Mouse (Mus musculus) heart, postnatal 36 days (tissue): ENCODE data around the gene Grwd1. TPM values are rescaled to one million over a fixed set of nuclear protein-coding genes. Genes with fewer than 3 reads are reported as not detected.
A peak's percentile ranks its signal among the peaks of the same experiment; 100 is the strongest.
"Not testable (repeated sequence)": the region's sequence is repeated elsewhere in the genome, so short reads cannot be mapped to it uniquely, and the experiment has no call there.

Experiments used
- DNase-seq, 2 experiments: peaks; one replicate each; pipeline ENCODE4 v3.0.0; 2021 to 2022
- intact Hi-C: fragments of 180-260 bp; cut with DNase I; formaldehyde crosslinking; loops from one replicate; pipeline ENCODE4 v1.15.1; 2025
- total RNA-seq, 2 experiments: library from RNA; stranded (reverse); gene quantifications; 2 replicates each; pipeline ENCODE4 v1.2.3; 2021

The Grwd1 gene
- total RNA-seq: 10 to 100 TPM; 11.5 to 11.6 TPM

- intact Hi-C loops: loop anchor here (2.0 kb wide), 1 partner anchor 34 kb away; no protein-coding TSS in a partner anchor
- peak; percentile 82 to 87 for DNase-seq
These were observed at the start of gene Grwd1 for GRCm38 (mm10) chr7:45830427-45831127. TSS of gene Grwd1 (minus strand) at chr7:45830944.

- intact Hi-C loops: no loop called here
- DNase-seq: no peak
These were observed 49.8 kb upstream of the Grwd1 start for GRCm38 (mm10) chr7:45880531-45880930.

GRCm38 (mm10) chr7:45878278-45878677 lies 47.5 kb upstream of the Grwd1 start, which contains the start of gene Grin2d:
TSS of gene Grin2d (minus strand) at chr7:45878378.
- DNase-seq, intact Hi-C loops: not testable (repeated sequence)

GRCm38 (mm10) chr7:45876895-45877294 lies 46.2 kb upstream of the Grwd1 start:
- DNase-seq: no peak
- intact Hi-C loops: no loop called here

- peak; percentile 67 to 81 for DNase-seq
- intact Hi-C loops: loop anchor here (1.0 to 2.0 kb wide), 2 partner anchors 24 to 135 kb away; no protein-coding TSS in a partner anchor
These were observed 42.6 kb upstream of the Grwd1 start for GRCm38 (mm10) chr7:45873061-45873947.

GRCm38 (mm10) chr7:45872624-45873023 lies 41.9 kb upstream of the Grwd1 start, which contains the start of gene Kdelr1:
TSS of gene Kdelr1 (plus strand) at chr7:45872772.
- intact Hi-C loops: loop anchor here (1.0 to 2.0 kb wide), 4 partner anchors 25 to 136 kb away; no protein-coding TSS in a partner anchor
- DNase-seq: peak; percentile 91 to 93

- intact Hi-C loops: no loop called here
- DNase-seq: no peak
These were observed 39.7 kb upstream of the Grwd1 start for GRCm38 (mm10) chr7:45870282-45871058.

- intact Hi-C loops: loop anchor here (10.0 kb wide), 1 partner anchor 1055 kb away; no protein-coding TSS in a partner anchor
- DNase-seq: peak in 1 of 2 experiments; percentile 10
These were observed 39.0 kb upstream of the Grwd1 start for GRCm38 (mm10) chr7:45869787-45870186.

GRCm38 (mm10) chr7:45869107-45869670 lies 38.4 kb upstream of the Grwd1 start:
- intact Hi-C loops: loop anchor here (10.0 kb wide), 1 partner anchor 1056 kb away; no protein-coding TSS in a partner anchor
- no peak for DNase-seq

- DNase-seq: no peak
- intact Hi-C loops: loop anchor here (10.0 kb wide), 1 partner anchor 1057 kb away; no protein-coding TSS in a partner anchor
These were observed 37.1 kb upstream of the Grwd1 start for GRCm38 (mm10) chr7:45867871-45868270.

GRCm38 (mm10) chr7:45865925-45866910 lies 35.5 kb upstream of the Grwd1 start:
- peak; percentile 92 for DNase-seq
- intact Hi-C loops: loop anchor here (2.0 to 10.0 kb wide), 2 partner anchors 35 to 1059 kb away; partner anchors contain the start of gene Grwd1

- intact Hi-C loops: loop anchor here (2.0 to 10.0 kb wide), 2 partner anchors 34 to 1060 kb away; partner anchors contain the start of gene Grwd1
- DNase-seq: no peak
These were observed 33.7 kb upstream of the Grwd1 start for GRCm38 (mm10) chr7:45864435-45864834.

GRCm38 (mm10) chr7:45862804-45863203 lies 32.1 kb upstream of the Grwd1 start:
- no peak for DNase-seq
- intact Hi-C loops: loop anchor here (10.0 kb wide), 1 partner anchor 1062 kb away; no protein-coding TSS in a partner anchor

GRCm38 (mm10) chr7:45859008-45859407 lies 28.3 kb upstream of the Grwd1 start:
- intact Hi-C loops: no loop called here
- no peak for DNase-seq

GRCm38 (mm10) chr7:45856950-45857901 lies 26.5 kb upstream of the Grwd1 start:
- intact Hi-C loops: no loop called here

GRCm38 (mm10) chr7:45853089-45853488 lies 22.3 kb upstream of the Grwd1 start:
- intact Hi-C loops: no loop called here
- no peak for DNase-seq

More at GRCm38 (mm10) chr7:45856950-45857901, 26.5 kb upstream of the Grwd1 start:
- DNase-seq: no peak

- no peak for DNase-seq
- intact Hi-C loops: no loop called here
These were observed 19.9 kb upstream of the Grwd1 start for GRCm38 (mm10) chr7:45850661-45851060.
